Mouse (Mus musculus) forebrain, embryonic 16.5 days (tissue): ENCODE results near the gene Mlst8. TPM values are rescaled to one million over a fixed set of nuclear protein-coding genes. Genes with fewer than 3 reads are reported as not detected.
A peak's percentile ranks its signal among the peaks of the same experiment; 100 is the strongest.
"Not testable (repeated sequence)": the region's sequence is repeated elsewhere in the genome, so short reads cannot be mapped to it uniquely, and the experiment has no call there.

Experiments
- ATAC-seq: fragments of 200-750 bp; cut with Nextera tagmentation; 2 replicates; pipeline ENCODE4 v1.8.0; 2017; ENCODE audit warnings: mild to moderate bottlenecking, moderate library complexity
- H3K27ac ChIP-seq: fragments of 300-500 bp; sonication (generic); 2 replicates; pipeline ENCODE4 v1.5.1; 2014; ENCODE audit warnings: low read length, control low read depth
- H3K27me3 ChIP-seq: fragments of 300-500 bp; sonication (generic); replicated peaks from 2 replicates; pipeline ENCODE4 v1.6.1; 2014; ENCODE audit warnings: low read length; ENCODE audit not compliant: control insufficient read depth, insufficient read depth
- H3K36me3 ChIP-seq: fragments of 300-500 bp; sonication (generic); 2 replicates; pipeline ENCODE4 v1.6.1; 2014; ENCODE audit not compliant: control insufficient read depth, insufficient read depth
- H3K4me1 ChIP-seq: fragments of 300-500 bp; sonication (generic); replicated peaks from 2 replicates; pipeline ENCODE4 v1.6.1; 2014; ENCODE audit warnings: low read length; ENCODE audit not compliant: control insufficient read depth, insufficient read depth
- H3K4me2 ChIP-seq: fragments of 300-500 bp; sonication (generic); 2 replicates; pipeline ENCODE4 v1.6.1; 2014; ENCODE audit warnings: mild to moderate bottlenecking, low read length, control low read depth
- H3K4me3 ChIP-seq: fragments of 300-500 bp; sonication (generic); replicated peaks from 2 replicates; pipeline ENCODE4 v1.5.1; 2014; ENCODE audit warnings: mild to moderate bottlenecking, low read length, control low read depth
- H3K9ac ChIP-seq: fragments of 300-500 bp; sonication (generic); replicated peaks from 2 replicates; pipeline ENCODE4 v1.6.1; 2014; ENCODE audit warnings: low read depth, low read length, control low read depth
- H3K9me3 ChIP-seq: fragments of 300-500 bp; sonication (generic); 2 replicates; pipeline ENCODE4 v1.6.1; 2016; ENCODE audit warnings: low read length; ENCODE audit not compliant: control insufficient read depth
- WGBS: fragments of 180-500 bp; shearing (Covaris S2); extraction: QIAGEN DNeasy Blood & Tissue Kit; methylation state at CpG from one replicate; pipeline ENCODE4 v1.1.7; 2014; 5-methylcytosine and 5-hydroxymethylcytosine counted together
- polyA plus RNA-seq: library from polyadenylated mRNA; unstranded; fragments of >200 nt; fragmentation: Nextera tagmentation; extraction: Ambion mirVana; gene quantifications from 2 replicates; pipeline ENCODE4 v1.2.1, GENCODE M21; 2015

Mlst8 gene
- polyA plus RNA-seq, 1 experiment from 2014 or later = 38.9 TPM

DNA sequence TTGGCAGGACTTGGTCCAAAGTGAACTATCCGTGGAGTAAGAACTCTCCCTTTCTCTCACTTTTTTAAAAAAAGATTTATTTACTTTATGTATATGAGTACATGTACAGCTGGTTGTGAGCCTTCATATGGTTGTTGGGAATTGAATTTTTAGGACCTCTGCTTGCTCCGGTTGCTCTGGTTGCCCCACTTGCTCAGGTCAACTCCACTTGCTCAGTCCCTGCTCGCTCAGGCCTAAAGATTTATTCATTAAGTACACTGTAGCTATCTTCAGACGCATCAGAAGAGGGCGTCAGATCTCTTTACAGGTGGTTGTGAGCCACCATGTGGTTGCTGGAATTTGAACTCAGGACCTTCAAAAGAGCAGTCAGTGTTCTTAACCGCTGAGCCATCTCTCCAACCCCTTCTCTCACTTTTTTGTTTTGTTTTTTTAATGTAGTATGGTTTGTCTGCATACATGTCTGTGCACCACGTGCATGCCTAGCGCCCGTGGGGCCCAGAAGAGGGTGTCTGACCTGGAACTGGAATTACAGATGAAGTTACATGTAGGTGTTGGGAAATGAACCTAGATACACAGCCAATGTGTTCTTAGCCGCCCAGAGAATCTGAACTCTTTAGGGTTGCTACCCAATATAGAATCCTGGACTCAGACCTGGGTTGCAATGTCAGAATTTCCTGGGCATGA, 23.2 kb downstream of the Mlst8 start:
- Histone ChIP-seq H3K4me2 (peak overlapping the region; percentile 20), H3K4me3 (peak overlapping the region; percentile 90; the same call in 1 of the 2 replicates), H3K4me1 (peaks cover 13% of the 10 kb centered on the region)
- not testable (repeated sequence) for H3K27me3 ChIP-seq, H3K9ac ChIP-seq, H3K36me3 ChIP-seq, ATAC-seq, H3K9me3 ChIP-seq, H3K27ac ChIP-seq
- WGBS = 46% methylated on average over 10 of the region's 10 CpGs

DNA sequence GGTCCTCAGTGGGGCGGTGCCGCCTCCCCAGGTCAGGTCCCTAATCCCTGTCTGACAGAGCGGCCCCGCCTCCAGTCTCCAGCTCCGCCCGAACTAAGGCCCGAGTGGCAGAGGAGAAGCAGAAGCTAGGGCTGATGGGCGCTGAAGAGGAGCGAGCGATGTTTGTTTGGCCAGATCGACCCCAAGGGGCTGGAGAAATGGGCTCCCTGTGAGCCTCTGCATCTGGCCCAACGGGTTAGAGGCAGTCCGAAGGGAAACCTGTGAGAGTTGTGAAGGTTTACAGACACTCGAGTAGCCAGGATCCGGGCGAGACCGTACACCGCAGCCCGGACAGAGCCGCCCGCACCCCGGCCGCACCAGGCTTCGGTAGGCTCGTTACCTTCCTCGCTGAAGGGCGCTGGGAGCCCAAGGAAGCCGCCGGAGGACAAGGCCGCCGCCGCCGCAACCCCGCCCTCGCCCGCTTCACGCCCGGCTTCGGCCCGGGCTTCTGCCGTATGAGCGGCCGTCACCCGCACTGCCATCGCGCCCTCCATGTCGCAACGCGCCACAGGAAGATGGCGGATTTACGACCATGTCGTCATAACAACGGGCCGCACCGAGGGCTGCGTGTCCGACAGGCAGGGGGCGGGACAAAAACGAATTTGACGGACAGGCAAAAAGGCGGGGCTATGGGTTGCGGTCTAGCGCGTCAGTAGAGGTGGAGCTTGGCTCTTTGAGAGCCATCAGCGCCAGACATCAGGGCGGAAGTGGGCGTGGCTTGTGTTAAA, 23.9 kb downstream of the Mlst8 start:
- no peaks in the 10 kb centered on the region for H3K9me3 ChIP-seq
- peak overlapping the region; percentile 80 for H3K4me2 ChIP-seq
- peaks cover 8% of the 10 kb centered on the region for H3K36me3 ChIP-seq
- WGBS = under 1% methylated on average over 67 of the region's 67 CpGs
- H3K27me3 ChIP-seq = no peaks in the 10 kb centered on the region
- peak; percentile 94 for ATAC-seq
- H3K4me1 ChIP-seq = peaks cover 13% of the 10 kb centered on the region
- peak overlapping the region; percentile 90 for H3K4me3 ChIP-seq
- H3K27ac ChIP-seq = peak overlapping the region; percentile 87
- peak overlapping the region; percentile 75 for H3K9ac ChIP-seq

DNA sequence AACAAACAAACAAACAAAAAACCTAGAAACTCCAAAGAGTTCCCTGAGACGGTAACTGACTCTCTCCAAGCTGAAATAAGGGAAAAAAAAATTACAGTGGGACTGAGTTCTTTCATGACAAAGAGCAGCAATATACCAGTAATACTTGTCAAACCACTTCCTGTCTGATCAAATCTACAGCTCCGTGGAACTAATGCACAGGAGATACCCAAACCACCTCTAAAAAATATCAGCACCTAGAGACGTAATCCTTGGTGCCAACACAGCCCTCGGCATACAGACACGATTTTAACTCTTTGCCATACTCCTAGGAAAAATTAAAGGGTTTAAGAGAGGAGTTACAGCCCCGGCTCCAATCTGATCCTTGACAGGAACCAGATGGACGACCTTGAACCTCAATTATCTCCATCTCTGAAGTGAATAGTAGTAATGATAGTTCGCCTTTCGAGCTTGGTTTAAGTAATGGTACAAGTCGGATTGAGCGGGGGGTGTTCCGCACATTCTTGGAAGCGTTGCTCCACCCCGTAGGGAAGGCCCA, 24.6 kb downstream of the Mlst8 start:
- peak overlapping the region; percentile 87 for H3K27ac ChIP-seq

DNA sequence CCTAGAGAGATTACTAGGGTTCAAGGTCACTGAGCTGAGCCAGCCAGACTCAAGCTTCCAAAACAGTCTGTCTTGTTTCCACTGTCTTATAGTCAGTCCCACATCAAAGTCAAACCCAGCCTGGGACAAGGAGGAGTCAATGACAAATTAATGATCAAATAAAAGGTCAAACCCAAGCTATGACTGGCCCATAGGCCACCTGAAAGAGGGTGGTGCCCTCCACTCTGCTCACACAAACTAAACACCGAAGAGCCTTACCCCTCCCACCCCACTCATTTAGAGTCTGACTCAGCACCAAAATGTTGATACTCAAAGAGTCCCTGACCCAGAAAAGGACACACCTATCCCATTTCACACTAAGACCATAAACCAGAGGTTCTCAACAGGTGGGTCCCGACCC, 25.5 kb downstream of the Mlst8 start:
- Histone ChIP-seq H3K36me3 (peaks cover 18% of the 10 kb centered on the region), H3K27me3 (no peaks in the 10 kb centered on the region), H3K4me2 (no peak overlapping the region), H3K9me3 (no peaks in the 10 kb centered on the region), H3K27ac (no peak overlapping the region), H3K4me3 (no peak overlapping the region), H3K4me1 (peaks cover 13% of the 10 kb centered on the region), H3K9ac (no peak overlapping the region)
- ATAC-seq = no peak
- 83% methylated on average over 2 of the region's 2 CpGs for whole genome bisulfite sequencing

More for the DNA sequence above, 24.6 kb downstream of the Mlst8 start:
- Histone ChIP-seq H3K4me2 (peak overlapping the region; percentile 80), H3K36me3 (peaks cover 12% of the 10 kb centered on the region), H3K4me1 (peaks cover 13% of the 10 kb centered on the region), H3K27me3 (no peaks in the 10 kb centered on the region), H3K4me3 (peak overlapping the region; percentile 90), H3K9ac (peak overlapping the region; percentile 75), H3K9me3 (no peaks in the 10 kb centered on the region)
- WGBS = 8% methylated on average over 14 of the region's 14 CpGs
- ATAC-seq = no peak

DNA sequence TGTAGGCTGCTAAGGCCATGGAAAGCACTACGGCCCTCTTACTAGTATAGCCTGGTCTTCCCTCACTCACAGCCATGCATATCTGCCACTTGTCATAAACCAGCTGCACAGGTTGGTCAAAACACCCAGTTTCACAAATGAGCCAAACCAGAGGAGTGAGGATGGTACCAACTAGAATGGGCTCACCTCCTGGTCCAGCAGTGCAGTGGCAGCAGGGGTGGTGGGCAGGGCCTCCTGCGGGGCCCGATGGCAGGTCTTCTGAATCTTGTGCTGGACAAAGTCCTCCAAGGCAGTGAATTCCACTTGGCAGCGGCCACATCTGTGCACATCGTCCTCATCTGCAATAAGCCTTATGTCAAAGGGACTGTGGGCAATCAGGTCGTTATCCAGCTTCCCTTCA, 27.7 kb downstream of the Mlst8 start:
- no peak overlapping the region for H3K27ac ChIP-seq
- no peak overlapping the region for H3K4me3 ChIP-seq
- no peak overlapping the region for H3K4me2 ChIP-seq
- WGBS = 95% methylated on average over 6 of the region's 6 CpGs
- no peak for ATAC-seq
- H3K27me3 ChIP-seq = no peaks in the 10 kb centered on the region
- H3K4me1 ChIP-seq = peaks cover 13% of the 10 kb centered on the region
- H3K9ac ChIP-seq = no peak overlapping the region
- peaks cover 30% of the 10 kb centered on the region for H3K36me3 ChIP-seq
- no peaks in the 10 kb centered on the region for H3K9me3 ChIP-seq

DNA sequence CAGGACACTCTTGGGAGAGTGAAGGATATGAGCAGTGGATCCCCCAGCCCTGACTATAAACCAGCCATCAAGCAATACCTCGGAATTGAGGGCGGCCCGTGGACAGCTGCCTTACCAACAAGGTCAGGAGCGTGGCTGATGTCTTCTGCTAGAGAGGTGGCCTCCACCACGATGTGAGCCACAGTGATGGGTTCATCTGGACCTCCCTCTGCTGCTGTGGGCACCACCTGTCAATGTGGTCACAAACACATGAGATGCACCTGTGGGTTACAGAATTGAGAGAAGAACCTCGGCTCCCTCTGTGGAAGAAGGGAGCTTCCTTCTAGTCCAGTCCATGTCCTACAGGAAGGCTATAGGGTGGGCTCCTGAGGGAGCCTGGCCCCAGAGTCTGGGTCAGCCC, 29.4 kb downstream of the Mlst8 start:
- no peaks in the 10 kb centered on the region for H3K27me3 ChIP-seq
- ATAC-seq = no peak
- 92% methylated on average over 6 of the region's 6 CpGs for WGBS
- no peak overlapping the region for H3K9ac ChIP-seq
- no peak overlapping the region for H3K4me2 ChIP-seq
- H3K27ac ChIP-seq = no peak overlapping the region
- H3K4me1 ChIP-seq = peaks cover 13% of the 10 kb centered on the region
- no peak overlapping the region for H3K4me3 ChIP-seq
- H3K36me3 ChIP-seq = peaks cover 45% of the 10 kb centered on the region
- no peaks in the 10 kb centered on the region for H3K9me3 ChIP-seq

DNA sequence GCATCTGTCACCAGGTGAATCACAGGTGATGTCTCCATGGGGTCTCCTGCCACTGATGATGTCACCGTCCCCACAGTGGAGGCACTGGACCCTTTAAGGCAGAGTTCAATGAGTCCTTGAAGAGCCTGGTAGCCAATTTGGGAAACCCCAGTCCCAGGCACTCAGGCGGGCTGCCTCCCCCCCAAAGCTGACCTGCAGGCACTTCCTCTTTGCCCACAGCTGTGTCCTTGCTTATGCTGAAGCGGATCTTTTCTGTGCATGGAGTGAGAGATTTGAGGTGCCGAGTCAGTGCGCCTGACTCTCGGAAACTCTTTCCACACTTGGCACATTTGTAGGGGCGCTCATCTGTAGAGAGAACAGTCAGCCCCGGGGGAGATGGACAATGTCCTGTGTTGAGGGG, 32.3 kb downstream of the Mlst8 start:
- no peaks in the 10 kb centered on the region for H3K4me1 ChIP-seq
- no peak overlapping the region for H3K27ac ChIP-seq
- H3K27me3 ChIP-seq = no peaks in the 10 kb centered on the region
- no peak overlapping the region for H3K4me3 ChIP-seq
- H3K36me3 ChIP-seq = peaks cover 51% of the 10 kb centered on the region
- no peaks in the 10 kb centered on the region for H3K9me3 ChIP-seq
- no peak overlapping the region for H3K9ac ChIP-seq
- whole genome bisulfite sequencing = 90% methylated on average over 8 of the region's 8 CpGs
- no peak overlapping the region for H3K4me2 ChIP-seq
- ATAC-seq = no peak

DNA sequence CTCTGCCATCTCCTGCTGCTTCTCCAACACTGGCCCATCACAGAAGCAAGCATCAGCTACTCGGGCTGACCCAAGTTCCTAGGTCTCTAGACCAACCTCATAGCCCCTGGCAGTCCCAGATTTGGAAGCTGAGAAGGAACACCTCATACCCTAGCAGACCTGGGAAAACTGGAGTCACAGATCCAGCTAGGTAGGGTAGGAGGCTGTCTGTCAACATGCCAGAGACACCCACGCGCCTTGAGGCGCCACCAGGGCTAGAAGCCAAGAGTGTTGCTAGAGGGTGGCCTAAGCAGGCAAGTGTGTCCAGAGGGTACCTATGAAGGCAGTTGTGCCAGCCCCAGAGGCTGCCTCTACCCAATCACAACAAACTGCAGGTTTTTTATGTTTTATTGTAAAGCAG, 35.5 kb downstream of the Mlst8 start:
- no peaks in the 10 kb centered on the region for H3K9me3 ChIP-seq
- H3K27ac ChIP-seq = no peak overlapping the region
- no peak overlapping the region for H3K9ac ChIP-seq
- H3K27me3 ChIP-seq = no peaks in the 10 kb centered on the region
- WGBS = 90% methylated on average over 4 of the region's 4 CpGs
- H3K4me3 ChIP-seq = no peak overlapping the region
- H3K4me1 ChIP-seq = no peaks in the 10 kb centered on the region
- H3K4me2 ChIP-seq = no peak overlapping the region
- no peak for ATAC-seq
- peaks cover 44% of the 10 kb centered on the region for H3K36me3 ChIP-seq

DNA sequence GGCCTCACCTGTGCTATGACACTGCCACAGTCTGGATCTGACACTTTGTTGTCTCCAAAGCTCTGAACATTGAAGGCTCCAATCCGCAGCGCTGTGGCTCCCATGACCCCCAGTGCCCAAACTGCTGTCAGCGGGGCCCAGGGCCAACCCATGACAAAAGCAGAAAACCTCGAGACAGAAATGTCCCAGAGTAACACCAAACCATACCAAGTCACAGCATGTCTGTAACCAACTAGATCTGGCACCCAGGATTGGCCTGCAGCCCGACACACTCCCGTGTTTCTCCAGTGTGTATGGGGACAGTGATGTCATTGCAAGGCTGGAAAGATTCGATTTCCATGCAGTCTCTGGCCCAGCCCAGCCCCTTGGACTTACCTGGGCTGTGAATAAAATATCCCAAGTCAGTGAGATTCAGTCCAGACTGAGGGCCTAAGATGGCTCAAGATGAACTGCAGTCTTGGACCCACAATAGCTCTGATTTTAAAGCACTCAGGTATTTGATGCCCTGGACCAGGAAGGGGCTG, 36.2 kb downstream of the Mlst8 start, which contains the start of gene Dnase1l2:
Dnase1l2 (minus strand) TSS at position 474 of the 524 bp plus-strand sequence.
- H3K4me3 ChIP-seq = no peak within 1 kb of the TSS
- H3K27ac ChIP-seq = no peak within 1 kb of the TSS
- no peak within 1 kb of the TSS for H3K9ac ChIP-seq
- no peaks in the 10 kb centered on the region for H3K4me1 ChIP-seq
- no peak within 1 kb of the TSS for H3K4me2 ChIP-seq
- peaks cover 39% of the 10 kb centered on the region for H3K36me3 ChIP-seq
- WGBS = 71% methylated on average over 7 of the region's 7 CpGs
- ATAC-seq = no peak
- no peaks in the 10 kb centered on the region for H3K27me3 ChIP-seq
- no peaks in the 10 kb centered on the region for H3K9me3 ChIP-seq
